Mouse (Mus musculus) adrenal gland, postnatal 14 days (tissue): ENCODE measurements at regions not wholly inside any gene's neighbourhood (a gene's known extent, or its start where the extent isn't known, plus 50 kb on each side); places are given as distances from the start of the nearest gene placed in this dataset.

Source experiments
- DNase-seq: peaks from one replicate; pipeline ENCODE4 v3.0.0; 2021; ENCODE audit warnings: mixed read lengths

DNA sequence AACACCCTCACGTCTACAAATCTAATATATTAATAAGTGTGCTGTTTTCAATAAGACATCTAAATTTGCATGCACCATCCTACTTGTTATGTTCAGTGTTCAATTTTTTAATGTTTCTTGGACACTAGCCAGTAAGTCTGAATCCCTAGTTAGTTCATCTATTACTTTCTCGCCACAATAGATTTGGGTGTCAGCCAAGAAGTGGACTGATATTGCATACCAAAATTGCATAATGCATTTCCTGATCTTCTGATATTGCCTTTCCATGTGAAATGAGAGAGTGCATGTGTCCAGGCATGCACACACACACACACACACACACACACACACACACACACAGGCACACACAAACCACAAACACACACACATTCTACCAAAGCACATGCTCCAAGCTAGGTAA, 874.9 kb downstream of the 5730522E02Rik start:
- no peak for DNase-seq

DNA sequence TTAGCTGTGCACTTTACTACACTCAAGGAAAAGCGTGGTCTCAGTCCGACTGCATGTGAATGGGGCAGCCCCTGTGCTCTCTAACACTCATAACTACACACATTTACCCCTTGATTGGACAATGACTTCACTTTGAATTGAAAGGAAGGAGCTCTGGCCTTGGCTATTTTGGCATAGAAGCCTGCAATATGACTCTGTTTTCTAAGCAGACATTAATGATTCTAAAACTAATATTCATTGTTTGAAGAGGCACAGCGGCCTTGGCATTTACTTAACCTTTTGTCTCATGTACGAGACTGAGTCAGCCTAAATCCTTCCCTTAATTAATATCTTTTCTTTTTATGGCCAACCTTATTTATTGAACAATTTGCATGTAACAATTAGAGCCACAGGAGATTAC, 879.9 kb downstream of the 5730522E02Rik start:
- peak; percentile 37 for DNase-seq

DNA sequence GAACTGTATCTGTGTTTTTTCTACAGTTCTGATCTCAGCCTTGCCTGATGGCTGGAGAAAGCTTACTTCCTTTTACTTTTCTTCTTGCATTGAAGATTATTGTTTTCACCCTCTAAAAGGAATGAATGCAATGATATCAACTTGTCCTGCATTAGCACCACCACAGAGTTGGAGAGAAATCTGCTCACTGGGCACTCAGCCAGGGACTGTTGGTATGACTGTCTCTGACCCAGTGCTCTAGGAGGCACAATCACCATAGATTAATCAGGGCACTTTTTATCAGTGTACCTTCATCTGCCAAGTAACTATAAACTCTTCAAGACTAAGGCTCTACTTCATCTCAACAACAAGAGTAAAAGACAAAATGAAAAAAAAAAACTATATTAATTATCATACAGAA, 888.1 kb downstream of the 5730522E02Rik start:
- peak; percentile 28 for DNase-seq

DNA sequence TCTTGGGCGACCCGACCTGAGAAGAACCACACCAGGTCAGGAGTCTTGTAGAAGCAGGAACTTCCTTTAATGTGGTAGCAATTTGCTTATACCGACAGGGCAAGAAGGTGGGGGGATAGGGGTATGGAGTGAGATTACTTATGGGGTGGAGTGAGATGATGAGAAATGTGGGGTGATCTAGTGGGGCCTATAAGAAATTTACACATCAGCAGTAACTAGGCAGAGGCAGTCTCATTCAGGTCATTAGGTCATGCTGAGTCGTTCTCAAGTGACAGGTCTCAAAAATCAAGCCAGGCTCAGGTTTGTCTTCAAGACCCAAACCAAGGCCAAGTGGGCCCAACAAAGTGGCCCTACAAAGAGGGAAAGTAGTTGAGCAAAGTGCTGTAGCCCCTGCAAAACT, 889.1 kb downstream of the 5730522E02Rik start:
- DNase-seq: no peak

DNA sequence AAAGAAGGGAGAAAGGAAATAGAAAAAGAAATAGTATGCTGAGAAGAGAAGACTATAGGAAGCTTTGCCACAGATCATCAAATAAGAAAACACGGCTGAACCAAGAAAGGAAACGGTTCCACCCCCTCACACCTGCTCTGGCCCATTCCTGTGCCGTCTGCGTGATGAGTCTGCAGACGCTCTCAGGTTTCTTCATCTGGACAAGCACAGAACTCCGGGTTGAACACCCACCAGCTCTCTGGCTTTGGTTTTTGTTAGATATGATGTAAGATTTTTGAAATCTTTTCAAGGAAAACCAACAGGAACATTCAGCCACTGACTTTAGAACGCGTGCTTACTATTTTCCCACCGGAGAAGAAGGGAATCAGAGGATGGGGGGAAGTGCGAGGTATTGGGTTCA, 895.9 kb downstream of the 5730522E02Rik start:
- DNase-seq: no peak

DNA sequence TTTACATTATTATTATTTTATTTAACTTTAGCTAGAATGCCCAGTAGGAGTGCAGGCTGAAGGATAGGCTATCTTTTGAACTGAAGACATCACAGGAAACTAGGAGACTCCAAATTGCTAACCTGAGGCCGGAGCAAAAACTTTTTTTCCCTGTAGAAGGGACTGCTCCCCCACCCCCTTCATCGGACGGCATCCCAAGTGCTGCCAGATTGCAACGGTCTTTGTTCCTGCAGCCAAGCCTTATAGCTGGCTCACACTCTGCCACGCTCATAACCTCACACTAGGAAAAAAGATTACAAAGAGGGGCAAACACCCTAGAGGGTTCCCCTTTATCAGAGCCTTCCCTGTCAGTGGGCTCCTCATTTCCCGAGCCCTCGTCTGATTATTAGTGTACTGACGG, 896.7 kb downstream of the 5730522E02Rik start:
- DNase-seq: no peak

DNA sequence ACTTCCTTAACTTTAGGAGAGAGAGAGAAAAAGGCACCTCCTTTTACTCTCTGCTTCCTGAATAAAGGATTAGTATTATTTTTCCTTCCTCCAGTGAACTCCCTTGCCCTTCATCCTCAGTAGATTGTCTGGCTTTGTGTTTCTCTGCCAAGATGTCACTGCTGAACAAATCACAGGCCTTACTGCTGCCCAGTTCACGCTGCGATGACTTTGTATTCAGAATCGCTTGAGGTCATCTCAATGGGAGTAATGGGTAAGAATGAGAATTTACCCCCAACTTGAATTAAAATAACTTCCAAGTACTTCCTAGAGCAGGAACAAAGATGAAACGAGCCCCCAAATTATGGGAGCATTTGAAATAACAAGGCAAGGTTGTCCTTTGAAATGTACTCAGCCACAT, 897.3 kb downstream of the 5730522E02Rik start:
- no peak for DNase-seq

DNA sequence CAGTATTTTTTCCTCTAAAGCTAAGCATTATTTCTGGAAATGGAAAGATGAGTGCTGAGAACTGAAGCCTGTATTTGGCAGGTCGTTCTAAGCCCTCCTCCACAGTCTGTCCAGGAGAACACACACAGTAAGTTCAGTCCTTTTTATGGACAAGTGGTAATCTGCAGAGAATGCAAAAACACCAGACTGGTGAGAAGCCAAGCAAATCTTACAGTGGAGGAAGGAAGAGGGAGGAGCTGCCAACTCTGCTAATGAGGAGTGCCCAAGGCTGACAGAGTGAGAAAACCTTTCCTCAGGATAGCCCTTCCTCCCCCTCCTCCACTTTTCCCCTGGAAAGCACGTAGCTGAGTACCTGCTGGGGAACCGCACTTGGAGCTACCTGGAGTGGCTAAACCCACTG, 899.8 kb downstream of the 5730522E02Rik start:
- no peak for DNase-seq

DNA sequence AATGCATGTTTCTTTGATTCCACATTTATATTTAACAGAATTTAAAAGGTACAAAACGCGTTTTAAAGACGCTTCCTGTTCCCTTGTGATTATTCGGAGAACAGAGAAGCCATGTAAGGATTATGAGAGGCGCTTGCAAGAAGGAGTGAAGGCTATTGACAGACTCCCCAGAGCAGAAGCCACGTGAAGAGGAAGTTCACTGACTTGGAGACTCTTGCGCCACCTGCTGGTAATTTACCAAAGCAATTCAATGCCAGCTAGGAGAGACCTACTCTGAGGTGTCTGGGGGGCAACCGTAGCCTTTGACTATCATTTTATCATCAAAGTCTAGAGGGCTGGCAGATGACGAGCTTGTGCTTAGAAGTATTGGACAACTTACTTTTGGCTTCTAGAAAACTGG, 909.4 kb downstream of the 5730522E02Rik start:
- peak; percentile 82 for DNase-seq

DNA sequence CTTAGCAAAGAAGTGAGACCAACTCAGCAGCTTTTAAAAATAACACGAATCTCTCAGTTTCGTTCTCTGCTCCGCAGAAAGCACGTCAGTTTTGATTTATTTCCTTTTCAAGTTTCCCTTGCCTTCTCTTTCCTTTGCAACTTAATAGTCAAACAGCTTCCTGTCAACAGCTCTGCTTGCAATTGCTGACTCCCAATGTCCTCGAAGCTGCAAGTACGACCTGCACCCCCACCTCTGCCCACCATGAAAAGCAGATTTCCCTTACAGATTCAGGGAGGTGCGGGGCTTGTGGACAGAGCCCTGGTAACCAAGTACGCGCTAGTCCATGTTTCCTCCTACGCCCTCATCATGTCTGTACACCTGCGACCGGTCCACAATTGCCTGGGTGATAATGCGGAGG, 922.2 kb downstream of the 5730522E02Rik start:
- peak; percentile 4 for DNase-seq

DNA sequence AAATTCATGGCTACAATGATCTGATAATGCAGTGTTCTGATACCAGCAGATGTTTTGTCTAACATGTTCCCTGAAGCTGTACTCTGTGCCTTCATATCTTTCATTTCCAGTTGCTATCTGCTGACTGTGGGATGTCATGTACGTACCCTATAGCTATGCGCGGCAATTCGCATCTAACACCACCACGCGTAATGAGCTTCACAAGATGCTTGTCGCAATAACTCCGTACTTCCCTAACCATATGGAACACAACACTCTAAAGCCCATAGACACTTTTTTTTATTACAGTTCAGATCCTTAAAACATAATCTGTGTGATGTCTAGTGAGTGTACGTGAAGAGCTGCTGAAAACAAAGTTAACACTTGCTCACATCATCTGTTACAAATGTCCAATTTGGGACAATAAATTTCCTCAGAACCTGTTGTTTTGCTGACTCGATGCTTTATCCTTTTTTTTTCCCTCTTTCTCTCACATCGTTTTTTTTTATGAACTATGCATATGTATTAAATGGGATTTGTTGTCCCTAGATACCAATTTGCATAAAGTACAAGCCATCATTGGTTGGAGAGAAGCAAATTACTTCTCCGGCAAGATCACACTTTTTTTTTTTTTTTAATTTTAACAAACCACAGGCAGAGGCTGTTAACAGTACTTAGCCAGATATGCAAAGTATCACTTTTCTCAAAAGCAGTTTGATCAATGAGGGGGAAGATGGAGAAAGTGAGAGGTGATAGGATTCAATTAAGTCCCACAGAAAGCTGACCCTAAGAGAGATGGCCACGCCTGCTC, 922.9 kb downstream of the 5730522E02Rik start:
- DNase-seq: no peak

DNA sequence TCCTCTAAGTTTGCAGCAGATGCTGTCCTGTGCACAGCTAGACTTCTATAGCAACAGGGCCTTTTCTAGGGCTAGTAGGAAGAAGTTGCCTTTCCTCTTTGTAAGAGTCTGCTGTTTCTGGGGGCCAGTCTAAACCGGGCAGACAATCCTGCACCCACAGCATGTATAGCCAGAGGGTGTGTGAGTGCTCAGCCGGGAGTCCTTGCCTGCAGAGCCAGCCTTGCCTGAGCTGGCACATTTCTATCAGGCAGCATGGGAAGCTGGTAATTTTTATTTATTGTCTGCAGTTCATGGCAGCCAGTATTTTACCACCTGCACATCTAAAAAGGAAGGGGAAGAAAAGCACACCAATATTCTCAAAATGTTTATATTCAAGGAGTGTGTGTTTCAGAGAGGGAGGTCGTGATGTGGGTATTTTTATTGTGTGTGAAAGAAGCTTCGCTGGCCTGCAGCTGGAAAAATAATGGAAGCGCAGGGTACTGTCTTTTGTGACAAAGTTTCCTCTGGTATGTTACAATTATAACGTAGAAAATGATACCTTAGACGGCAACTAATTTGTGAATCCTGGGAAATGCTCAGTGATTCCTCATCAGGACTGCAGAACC, 940.5 kb downstream of the 5730522E02Rik start:
- no peak for DNase-seq

DNA sequence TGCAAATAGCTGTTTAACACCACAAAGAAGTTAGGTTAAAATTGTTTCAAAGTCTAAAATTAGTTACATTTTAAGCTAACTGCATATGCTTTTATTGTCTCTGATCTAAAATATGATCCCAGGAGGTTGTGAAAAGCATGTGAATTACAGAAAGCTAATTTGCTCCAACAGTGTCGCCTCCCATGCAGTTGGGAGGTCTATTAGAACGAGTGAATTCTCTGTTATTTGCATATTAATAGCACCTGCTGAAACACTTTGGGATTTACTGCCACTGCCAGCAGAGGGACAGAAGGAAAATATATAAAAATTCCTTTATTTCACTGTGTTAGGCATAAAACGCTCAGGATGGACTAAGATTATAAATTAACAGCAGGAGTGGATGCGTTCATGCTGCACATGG, 947.7 kb downstream of the 5730522E02Rik start:
- no peak for DNase-seq

DNA sequence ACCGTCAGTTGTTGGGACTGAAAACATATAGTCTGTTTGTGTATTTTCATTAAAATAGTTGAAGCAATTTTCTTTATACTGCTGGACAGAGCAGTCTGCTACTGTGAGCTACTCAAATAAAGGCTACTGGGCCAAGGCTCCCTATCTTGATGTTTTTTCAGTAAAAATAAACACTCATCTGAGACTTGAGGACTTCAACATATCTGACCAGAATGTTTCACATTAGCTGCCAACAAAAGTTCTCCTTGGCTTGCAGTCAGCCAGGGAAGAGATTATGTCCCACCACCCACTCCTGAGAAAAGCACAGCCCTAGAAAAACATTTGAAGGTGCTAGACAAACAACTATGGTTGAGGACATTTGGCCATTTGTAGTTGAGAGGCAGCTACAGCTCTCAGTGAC, 950.9 kb downstream of the 5730522E02Rik start:
- no peak for DNase-seq

DNA sequence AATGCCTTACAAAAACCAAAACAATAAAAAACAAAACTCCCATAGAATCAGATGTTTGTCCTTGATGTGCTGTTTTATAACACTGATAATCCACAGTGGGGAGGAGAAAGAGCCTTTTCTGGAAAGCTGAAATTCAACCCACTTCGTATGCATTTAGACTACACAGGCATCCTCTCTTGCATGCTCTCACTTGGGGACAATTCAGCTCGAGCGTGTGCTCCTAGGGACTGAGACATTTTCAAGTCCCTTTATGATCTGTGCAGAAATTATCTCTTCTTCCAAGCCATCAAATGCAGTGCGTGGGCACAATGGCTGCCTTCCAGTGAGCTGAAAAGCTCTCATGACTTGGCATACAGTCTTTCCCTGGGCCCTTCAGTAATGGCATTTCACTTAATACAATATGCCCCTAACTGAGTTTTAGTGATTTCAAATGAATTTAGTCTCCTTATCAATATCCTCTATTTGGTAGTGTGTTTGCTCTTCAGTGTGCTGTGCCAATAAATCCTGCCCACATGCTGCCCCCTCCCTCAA, 977.1 kb downstream of the 5730522E02Rik start:
- no peak for DNase-seq
